Mouse (Mus musculus) stomach, postnatal 0 days (tissue): ENCODE data around the gene Apaf1. TPM values are rescaled to one million over a fixed set of nuclear protein-coding genes. Genes with fewer than 3 reads are reported as not detected.

Experiments used
- ATAC-seq: fragments of 200-750 bp; cut with Nextera tagmentation; 2 replicates; pipeline ENCODE4 v1.8.0; 2017; ENCODE audit not compliant: low FRiP score, low TSS enrichment
- DNase-seq: peaks from one replicate; pipeline ENCODE4 v3.0.0-alpha.2; 2016; ENCODE audit warnings: low spot score
- H3K27ac ChIP-seq: fragments of 300-500 bp; sonication (generic); replicated peaks from 2 replicates; pipeline ENCODE4 v1.5.1; 2014; ENCODE audit warnings: mild to moderate bottlenecking, control low read depth
- H3K27me3 ChIP-seq: fragments of 300-500 bp; sonication (generic); 2 replicates; pipeline ENCODE4 v1.6.1; 2014; ENCODE audit warnings: low read length; ENCODE audit not compliant: control insufficient read depth, insufficient read depth
- H3K36me3 ChIP-seq: fragments of 300-500 bp; sonication (generic); 2 replicates; pipeline ENCODE4 v1.6.1; 2014; ENCODE audit warnings: low read length, mixed read lengths; ENCODE audit not compliant: control insufficient read depth, insufficient read depth
- H3K4me1 ChIP-seq: fragments of 300-500 bp; sonication (generic); replicated peaks from 2 replicates; pipeline ENCODE4 v1.6.1; 2014; ENCODE audit warnings: antibody characterized with exemption; ENCODE audit not compliant: control insufficient read depth, insufficient read depth
- H3K4me2 ChIP-seq: fragments of 300-500 bp; sonication (generic); replicated peaks from 2 replicates; pipeline ENCODE4 v1.6.1; 2014; ENCODE audit warnings: low read depth, mild to moderate bottlenecking, control low read depth, moderate library complexity
- H3K4me3 ChIP-seq: fragments of 300-500 bp; sonication (generic); 2 replicates; pipeline ENCODE4 v1.5.1; 2014; ENCODE audit warnings: low read depth, low read length, control low read depth
- H3K9ac ChIP-seq: fragments of 300-500 bp; sonication (generic); 2 replicates; pipeline ENCODE4 v1.6.1; 2014; ENCODE audit warnings: mild to moderate bottlenecking, low read length, control low read depth, mixed read lengths
- H3K9me3 ChIP-seq: fragments of 300-500 bp; sonication (generic); 2 replicates; pipeline ENCODE4 v1.6.1; 2016; ENCODE audit warnings: low read length; ENCODE audit not compliant: control insufficient read depth
- CTCF ChIP-seq: IDR thresholded peaks from 2 replicates; pipeline ENCODE4 v1.5.1; 2016; ENCODE audit warnings: antibody characterized with exemption, low read depth, mild to moderate bottlenecking, moderate library complexity
- EP300 ChIP-seq: optimal IDR thresholded peaks from 2 replicates; pipeline ENCODE3; 2016; ENCODE audit warnings: antibody characterized with exemption
- WGBS: fragments of 180-500 bp; shearing (Covaris S2); extraction: QIAGEN DNeasy Blood & Tissue Kit; methylation state at CpG from one replicate; pipeline ENCODE4 v1.1.7; 2014; 5-methylcytosine and 5-hydroxymethylcytosine counted together
- polyA plus RNA-seq: library from polyadenylated mRNA; unstranded; fragments of >200 nt; fragmentation: Nextera tagmentation; extraction: Ambion mirVana; gene quantifications from 2 replicates; pipeline ENCODE4 v1.2.1, GENCODE M21; 2015

Gene Apaf1
- polyA plus RNA-seq, 1 experiment from 2014 or later = 6.7 TPM

DNA sequence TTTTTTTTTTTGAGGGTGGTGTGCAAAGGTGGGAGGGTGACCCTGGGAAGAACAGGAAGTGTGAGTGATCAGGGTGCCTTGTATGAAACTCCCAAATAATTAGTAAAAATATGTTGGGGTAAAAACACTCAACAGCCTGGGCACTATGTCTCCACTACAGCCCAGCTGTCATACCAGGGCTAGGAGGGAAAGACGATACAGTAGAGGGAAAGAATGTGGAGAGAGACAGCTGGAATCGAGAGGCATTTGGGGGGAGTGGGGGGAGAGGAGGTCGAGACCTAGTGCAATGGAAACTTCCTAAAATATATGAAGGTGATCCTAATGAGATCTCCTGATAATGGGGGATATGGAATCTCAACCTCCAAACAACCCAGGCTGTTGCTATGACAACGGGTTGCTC is 27.3 kb upstream of the Apaf1 start:
- H3K27ac ChIP-seq = no peak overlapping the region
- no peak overlapping the region for H3K4me2 ChIP-seq
- peaks cover 6% of the 10 kb centered on the region; the same call in 1 of the 2 replicates for H3K36me3 ChIP-seq
- 72% methylated on average over 4 of the region's 4 CpGs for WGBS
- no peak for TF ChIP-seq CTCF
- no peak for TF ChIP-seq EP300
- H3K9ac ChIP-seq = no peak overlapping the region
- H3K9me3 ChIP-seq = no peaks in the 10 kb centered on the region
- DNase-seq (no peak), ATAC-seq (no peak)
- no peaks in the 10 kb centered on the region for H3K4me1 ChIP-seq
- H3K4me3 ChIP-seq = no peak overlapping the region
- H3K27me3 ChIP-seq = no peaks in the 10 kb centered on the region

DNA sequence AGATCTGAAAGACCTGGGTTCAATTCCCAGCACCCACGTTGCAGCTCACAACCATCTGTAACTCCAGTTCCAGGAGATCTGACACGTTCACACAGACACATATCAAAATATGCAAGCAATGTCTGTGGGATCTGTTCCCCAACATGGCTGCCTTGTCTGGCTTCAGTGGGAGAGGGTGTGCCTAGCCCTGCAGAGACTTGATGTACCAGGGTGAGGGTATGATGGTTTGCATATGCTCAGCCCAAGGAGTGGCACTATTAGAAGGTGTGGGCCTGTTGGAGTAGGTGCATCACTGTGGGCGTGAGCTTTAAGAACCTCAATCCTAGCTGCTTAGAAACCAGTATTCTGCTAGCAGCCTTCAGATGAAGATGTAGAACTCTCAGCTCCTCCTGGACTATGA is 23.4 kb upstream of the Apaf1 start:
- H3K27ac ChIP-seq = no peak overlapping the region
- WGBS = 81% methylated on average over 3 of the region's 3 CpGs
- H3K9me3 ChIP-seq = no peaks in the 10 kb centered on the region
- no peak for TF ChIP-seq EP300
- TF ChIP-seq CTCF = no peak
- H3K4me3 ChIP-seq = no peak overlapping the region
- H3K27me3 ChIP-seq = no peaks in the 10 kb centered on the region
- no peak overlapping the region for H3K9ac ChIP-seq
- DNase-seq (no peak), ATAC-seq (no peak)
- H3K4me1 ChIP-seq = no peaks in the 10 kb centered on the region
- no peak overlapping the region for H3K4me2 ChIP-seq
- H3K36me3 ChIP-seq = peaks cover 3% of the 10 kb centered on the region; the same call in 1 of the 2 replicates

- WGBS = 93% methylated on average over 14 of the region's 14 CpGs
- Histone ChIP-seq H3K9ac (no peak overlapping the region), H3K27ac (no peak overlapping the region), H3K4me3 (no peak overlapping the region), H3K36me3 (peaks cover 3% of the 10 kb centered on the region; the same call in 1 of the 2 replicates), H3K4me1 (no peaks in the 10 kb centered on the region), H3K9me3 (no peaks in the 10 kb centered on the region), H3K27me3 (no peaks in the 10 kb centered on the region), H3K4me2 (no peak overlapping the region)
- DNase-seq = no peak
- no peak for ATAC-seq
- TF ChIP-seq EP300 (no peak), CTCF (no peak)
Measured at GRCm38 (mm10) chr10:91102799-91103590, 20.4 kb upstream of the Apaf1 start.

DNA sequence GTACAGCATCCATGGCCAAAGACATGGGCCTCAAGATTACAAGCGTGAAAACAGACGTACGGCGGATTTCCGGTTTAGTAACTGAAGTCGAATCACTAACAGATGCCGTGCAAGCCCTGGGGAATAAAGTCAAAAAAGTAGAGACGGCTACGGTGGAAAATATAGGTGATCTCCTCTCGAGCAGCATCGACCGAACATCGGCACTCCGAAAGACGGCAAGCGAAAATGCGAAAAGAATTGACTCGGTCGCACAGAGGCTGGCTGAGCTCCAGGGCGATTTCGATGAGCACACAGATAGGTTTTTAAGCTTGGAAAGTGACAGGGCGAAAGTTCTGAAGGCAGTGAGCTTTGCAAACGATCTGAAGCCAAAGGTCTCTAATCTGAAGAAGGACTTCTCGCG is 19.4 kb upstream of the Apaf1 start:
- H3K36me3 ChIP-seq = peaks cover 3% of the 10 kb centered on the region; the same call in 1 of the 2 replicates
- no peak overlapping the region for H3K27ac ChIP-seq
- TF ChIP-seq EP300 (no peak), CTCF (no peak)
- no peak for DNase-seq
- no peaks in the 10 kb centered on the region for H3K9me3 ChIP-seq
- no peak overlapping the region for H3K4me3 ChIP-seq
- 94% methylated on average over 25 of the region's 25 CpGs for WGBS
- no peaks in the 10 kb centered on the region for H3K27me3 ChIP-seq
- ATAC-seq = no peak
- H3K4me1 ChIP-seq = no peaks in the 10 kb centered on the region
- no peak overlapping the region for H3K9ac ChIP-seq
- no peak overlapping the region for H3K4me2 ChIP-seq

GRCm38 (mm10) chr10:91100101-91100500 is 17.5 kb upstream of the Apaf1 start:
- ATAC-seq = no peak

DNA sequence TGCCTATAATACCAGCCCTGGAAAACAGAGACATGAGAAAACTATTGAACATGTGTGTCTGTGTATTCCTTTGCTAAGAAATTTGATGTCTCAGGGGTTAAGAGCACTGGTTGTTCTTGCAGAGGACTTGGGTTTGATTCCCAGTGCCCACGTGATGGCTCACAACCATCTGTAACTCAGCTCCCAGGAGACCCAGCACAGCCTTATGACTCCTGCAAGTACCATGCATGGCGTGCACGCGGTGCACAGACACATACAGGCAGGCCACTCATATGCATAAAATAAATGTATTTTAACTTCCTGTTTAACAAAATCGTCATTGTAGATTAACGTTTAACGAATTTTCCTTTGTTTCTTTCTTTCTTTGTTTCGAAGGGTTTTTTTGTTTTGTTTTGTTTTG is 15.5 kb upstream of the Apaf1 start:
- WGBS = 86% methylated on average over 8 of the region's 8 CpGs

More at GRCm38 (mm10) chr10:91100101-91100500, 17.5 kb upstream of the Apaf1 start:
- Histone ChIP-seq H3K4me3 (no peak overlapping the region), H3K9me3 (no peaks in the 10 kb centered on the region), H3K27ac (no peak overlapping the region), H3K4me2 (no peak overlapping the region), H3K4me1 (no peaks in the 10 kb centered on the region), H3K27me3 (no peaks in the 10 kb centered on the region), H3K36me3 (peaks cover 3% of the 10 kb centered on the region; the same call in 1 of the 2 replicates), H3K9ac (no peak overlapping the region)
- DNase-seq = no peak
- 88% methylated on average over 1 of the region's 1 CpGs for WGBS
- TF ChIP-seq EP300 = no peak
- TF ChIP-seq CTCF = no peak

More for the DNA sequence above, 15.5 kb upstream of the Apaf1 start:
- Histone ChIP-seq H3K36me3 (peaks cover 3% of the 10 kb centered on the region; the same call in 1 of the 2 replicates), H3K4me3 (no peak overlapping the region), H3K9ac (no peak overlapping the region), H3K4me2 (no peak overlapping the region), H3K27ac (no peak overlapping the region), H3K27me3 (no peaks in the 10 kb centered on the region), H3K4me1 (no peaks in the 10 kb centered on the region), H3K9me3 (no peaks in the 10 kb centered on the region)
- DNase-seq (no peak), ATAC-seq (no peak)
- TF ChIP-seq EP300 (no peak), CTCF (no peak)
